Mouse (Mus musculus) megakaryocyte, embryonic 14.5 days (primary cell): ENCODE measurements around the gene Cdc42bpb.

Source experiments
- FLI1 ChIP-seq: IDR thresholded peaks from 2 replicates; pipeline ENCODE4 v1.6.1; 2012; ENCODE audit warnings: low read length, inconsistent platforms, mixed read lengths
- GATA1 ChIP-seq: IDR thresholded peaks from 3 replicates; pipeline ENCODE4 v1.6.1; 2012; ENCODE audit warnings: mixed read lengths, low read length, inconsistent platforms, borderline replicate concordance

DNA sequence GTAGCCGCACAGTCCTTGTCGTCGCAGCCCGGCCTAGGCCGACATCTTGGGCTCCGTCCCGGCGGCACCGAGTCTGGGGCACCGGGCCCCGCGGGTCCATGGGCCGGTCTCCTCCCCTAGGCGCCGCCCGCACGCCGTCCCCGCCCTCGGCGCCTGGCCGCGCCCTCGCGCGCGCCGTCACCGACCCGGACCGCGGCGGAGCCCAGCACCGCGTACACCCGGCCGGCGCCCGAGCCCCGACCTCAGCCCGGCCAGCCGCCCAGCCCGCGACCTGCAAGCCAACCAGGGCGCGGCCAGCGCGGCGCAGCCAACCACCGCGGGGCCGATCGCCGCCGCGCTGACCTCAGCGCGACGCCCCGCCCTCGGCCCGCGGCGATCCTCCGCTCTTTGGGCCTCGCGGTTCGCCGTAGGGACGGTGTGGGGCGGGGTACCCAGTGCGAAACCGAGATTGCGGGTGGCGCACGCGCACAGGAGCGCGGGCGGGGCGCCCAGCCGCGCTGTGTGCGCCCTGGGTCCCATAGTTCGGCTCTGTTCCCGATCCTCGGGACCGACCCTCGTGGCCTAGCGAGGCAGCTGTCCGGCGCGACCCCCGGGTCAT, at the start of gene Cdc42bpb:
- TF ChIP-seq GATA1: no peak
- TF ChIP-seq FLI1: no peak
